Mouse (Mus musculus): ENCODE measurements at regions not wholly inside any gene's neighbourhood (a gene's known extent, or its start where the extent isn't known, plus 50 kb on each side); places are given as distances from the start of the nearest gene placed in this dataset.

DNA sequence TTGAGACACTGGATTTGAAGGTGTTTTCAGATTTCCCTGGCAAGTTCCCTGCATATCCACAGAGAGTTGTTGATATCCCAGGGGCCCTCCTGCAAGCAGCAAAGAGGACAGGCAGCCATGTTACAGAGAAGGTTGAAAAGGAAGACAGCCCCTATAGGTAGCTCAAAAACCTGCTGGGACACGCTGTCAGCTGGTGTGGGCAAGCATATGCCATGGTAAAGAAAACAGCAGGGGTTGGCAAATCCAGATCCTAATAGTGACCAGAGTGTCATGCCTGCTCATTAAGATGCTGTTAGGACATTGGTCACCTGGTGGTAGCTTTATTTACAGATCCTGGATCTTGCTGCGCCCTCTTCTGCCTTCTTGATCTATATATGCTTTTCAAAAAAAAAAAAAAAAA is 397.6 kb downstream of the Tns1 start:
- no peak for DNase-seq

- no peak for DNase-seq
Measured at GRCm38 (mm10) chr1:73725486-73725885, 398.8 kb downstream of the Tns1 start.

DNA sequence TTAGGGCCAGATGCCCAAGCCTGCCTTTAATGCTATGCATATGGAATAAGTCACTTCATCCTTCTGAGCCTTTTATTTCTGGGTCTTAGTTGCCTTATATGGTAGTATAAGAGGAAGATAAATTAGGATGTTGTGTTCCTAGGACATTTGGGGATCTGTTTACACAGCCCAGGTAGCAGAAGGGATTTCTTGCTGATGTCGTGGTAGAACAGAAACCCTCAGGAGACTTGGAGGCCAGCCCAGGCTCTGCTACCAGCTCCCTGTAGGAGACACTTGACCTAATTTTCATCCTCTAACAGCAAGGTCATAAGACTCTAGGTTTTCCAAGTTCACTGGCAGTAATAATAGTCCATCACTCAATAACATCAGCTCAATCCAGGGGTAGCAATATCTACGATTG is 399.7 kb downstream of the Tns1 start:
- DNase-seq = peak; percentile 29

GRCm38 (mm10) chr1:73721486-73722225 is 402.6 kb downstream of the Tns1 start:
- no peak for DNase-seq

DNA sequence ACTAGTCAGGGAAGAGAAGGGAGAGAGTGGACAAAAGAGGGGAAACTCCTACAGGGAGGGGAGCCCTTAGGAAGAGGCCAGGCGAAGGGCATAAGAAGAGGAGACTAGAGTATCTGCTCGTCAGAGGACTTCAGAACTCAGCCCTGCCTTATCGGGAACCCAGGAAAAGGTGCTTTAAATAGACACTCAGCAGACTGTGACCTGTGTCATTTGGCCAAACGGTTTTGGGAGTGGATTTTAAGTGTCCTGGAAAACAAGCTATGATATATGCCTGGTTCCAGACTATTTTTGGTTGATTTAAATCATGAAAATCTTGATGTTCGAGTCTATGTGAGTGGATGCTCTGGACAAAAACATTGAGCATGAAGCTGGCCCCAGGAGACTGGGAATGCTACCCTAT is 405.8 kb downstream of the Tns1 start:
- no peak for DNase-seq

GRCm38 (mm10) chr1:73717401-73717800 is 406.8 kb downstream of the Tns1 start:
- DNase-seq = peak; percentile 28

DNA sequence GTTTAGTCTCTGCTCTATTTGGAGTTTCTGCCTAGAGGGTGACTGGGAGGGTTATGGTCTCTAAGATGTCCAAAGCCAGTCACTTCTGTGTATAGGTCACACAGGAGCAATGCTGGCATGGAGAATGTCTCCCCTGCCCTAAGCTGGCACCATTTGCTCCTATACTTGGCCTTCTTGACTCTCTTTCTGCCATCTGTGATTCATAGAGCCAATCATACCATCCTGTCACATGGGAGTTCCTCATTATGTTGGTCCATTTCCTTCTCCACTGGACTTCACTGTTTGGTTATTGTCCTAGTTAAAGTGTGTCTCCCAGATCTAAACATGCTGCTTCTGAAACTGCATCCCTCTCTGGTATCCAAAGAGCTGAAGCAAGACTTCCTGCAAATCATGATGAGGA is 407.3 kb downstream of the Tns1 start:
- no peak for DNase-seq

DNA sequence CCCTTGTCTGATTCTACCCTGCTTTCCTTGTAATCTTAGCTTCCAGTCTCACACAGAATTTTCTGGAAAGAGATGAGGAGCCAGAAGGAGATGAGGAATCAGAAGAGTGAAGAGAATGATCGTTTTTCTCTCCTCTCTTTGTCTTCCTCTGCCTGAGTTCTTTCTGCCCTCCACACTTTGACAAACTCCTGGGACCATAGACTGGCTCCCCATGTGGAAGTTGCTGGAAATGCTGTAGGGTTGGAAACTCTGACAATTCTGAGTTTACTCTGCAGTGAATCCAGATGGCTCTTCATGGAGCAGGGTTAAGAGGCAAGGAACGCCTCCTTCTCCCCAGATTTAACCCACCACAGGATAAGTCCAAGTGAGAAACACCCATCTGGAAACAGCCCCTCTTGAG is 408.7 kb downstream of the Tns1 start:
- no peak for DNase-seq

DNA sequence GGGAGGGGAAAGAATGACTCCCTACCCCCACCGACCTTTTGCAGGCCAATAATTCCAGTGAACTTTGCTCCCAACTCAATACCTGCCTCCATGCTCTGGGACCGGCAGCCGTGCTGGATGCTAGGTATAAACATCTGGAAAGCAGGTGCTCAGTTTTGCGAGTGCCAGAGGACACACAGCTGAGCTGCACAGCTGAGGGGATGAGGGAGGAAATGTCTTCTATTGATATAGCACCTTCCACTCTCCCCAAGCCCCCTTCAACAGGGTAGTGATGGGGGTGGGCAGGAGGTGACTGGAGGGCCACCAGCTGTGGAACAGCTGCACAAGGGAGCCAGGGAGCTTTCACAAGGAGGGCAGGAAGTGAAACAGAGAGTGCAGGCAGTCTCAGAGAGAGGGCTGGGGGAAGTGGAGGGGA is 421.8 kb downstream of the Tns1 start:
- no peak for DNase-seq

DNA sequence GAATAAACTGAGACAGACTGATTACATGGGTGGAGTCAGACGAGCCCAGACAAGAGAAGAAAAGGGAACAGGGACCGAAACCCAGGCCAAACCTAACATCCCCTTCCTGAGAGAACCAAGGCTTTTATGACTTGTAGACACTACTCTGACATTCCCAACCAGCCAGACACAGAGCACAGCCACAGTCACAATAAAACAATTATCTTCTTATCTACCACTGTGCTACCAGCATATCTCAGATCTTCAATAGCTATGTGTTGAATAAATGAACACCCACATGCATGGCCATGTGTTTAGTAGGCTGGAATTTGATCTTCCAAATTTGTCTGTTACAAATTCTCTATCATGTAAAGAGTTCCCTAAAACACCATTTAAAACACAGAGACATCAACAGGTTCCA is 430.7 kb downstream of the Tns1 start:
- no peak for DNase-seq

DNA sequence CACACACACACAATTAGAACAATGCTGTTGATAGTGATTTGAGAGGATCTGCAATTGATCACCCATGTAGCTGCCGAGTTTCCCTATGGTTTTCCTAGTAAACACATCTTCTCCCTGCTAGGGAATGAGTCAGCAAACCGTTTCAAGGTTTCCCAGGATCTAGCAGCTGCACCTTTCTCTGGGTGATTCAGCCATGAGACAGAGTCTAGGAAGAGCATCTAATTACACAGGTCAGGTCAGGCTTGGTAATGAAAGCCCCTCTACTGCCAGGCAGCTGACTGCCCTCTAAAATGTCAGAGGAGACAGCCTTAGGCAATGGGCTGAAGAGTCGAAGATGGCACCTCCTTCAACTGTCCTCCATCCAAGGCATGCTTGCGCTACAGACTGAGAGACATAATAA is 438.5 kb downstream of the Tns1 start:
- DNase-seq = no peak

- DNase-seq = no peak
Measured at GRCm38 (mm10) chr1:73685066-73685465, 439.2 kb downstream of the Tns1 start.

DNA sequence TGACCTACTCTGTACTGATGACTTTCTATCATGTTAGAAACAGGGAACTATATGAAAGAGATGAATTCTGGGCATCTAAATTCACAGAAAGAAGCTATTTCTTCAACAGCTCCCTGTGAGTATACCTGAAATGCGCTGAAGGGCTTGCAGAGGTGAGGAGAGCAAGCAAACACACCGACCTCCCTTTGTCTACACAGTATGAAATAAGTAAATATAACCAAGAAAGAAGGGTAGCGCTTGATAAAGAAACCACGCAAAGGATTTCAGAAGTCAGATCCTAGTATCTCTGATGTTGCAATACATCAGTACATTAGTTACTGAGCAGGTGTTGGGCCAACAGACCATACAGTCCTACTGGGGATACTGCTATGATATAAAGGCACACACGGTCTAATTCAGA is 440.1 kb downstream of the Tns1 start:
- DNase-seq = no peak

- no peak for DNase-seq
Measured at GRCm38 (mm10) chr1:73683132-73683888, 440.9 kb downstream of the Tns1 start.

- no peak for DNase-seq
Measured at GRCm38 (mm10) chr1:73681697-73682096, 442.6 kb downstream of the Tns1 start.

- no peak for DNase-seq
Measured at GRCm38 (mm10) chr1:73680829-73681228, 443.4 kb downstream of the Tns1 start.

DNA sequence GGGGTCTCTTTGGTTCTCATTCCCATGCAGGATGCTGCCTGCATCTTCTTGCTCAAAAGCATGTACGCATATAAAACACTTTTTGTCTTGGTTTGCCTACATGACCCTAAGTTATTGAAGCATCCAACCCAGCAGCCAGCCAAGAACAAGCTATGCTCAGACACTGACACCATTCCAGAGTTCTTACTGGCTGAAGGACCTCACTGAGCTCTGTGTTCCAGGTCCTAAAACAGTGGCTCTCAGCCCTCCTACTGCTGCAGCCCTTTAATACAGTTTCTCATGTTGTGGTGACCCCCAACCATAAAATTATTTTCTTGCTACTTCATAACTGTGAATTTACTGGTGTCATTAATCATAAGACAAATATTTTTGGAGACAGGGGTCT is 450.4 kb downstream of the Tns1 start:
- DNase-seq = no peak

DNA sequence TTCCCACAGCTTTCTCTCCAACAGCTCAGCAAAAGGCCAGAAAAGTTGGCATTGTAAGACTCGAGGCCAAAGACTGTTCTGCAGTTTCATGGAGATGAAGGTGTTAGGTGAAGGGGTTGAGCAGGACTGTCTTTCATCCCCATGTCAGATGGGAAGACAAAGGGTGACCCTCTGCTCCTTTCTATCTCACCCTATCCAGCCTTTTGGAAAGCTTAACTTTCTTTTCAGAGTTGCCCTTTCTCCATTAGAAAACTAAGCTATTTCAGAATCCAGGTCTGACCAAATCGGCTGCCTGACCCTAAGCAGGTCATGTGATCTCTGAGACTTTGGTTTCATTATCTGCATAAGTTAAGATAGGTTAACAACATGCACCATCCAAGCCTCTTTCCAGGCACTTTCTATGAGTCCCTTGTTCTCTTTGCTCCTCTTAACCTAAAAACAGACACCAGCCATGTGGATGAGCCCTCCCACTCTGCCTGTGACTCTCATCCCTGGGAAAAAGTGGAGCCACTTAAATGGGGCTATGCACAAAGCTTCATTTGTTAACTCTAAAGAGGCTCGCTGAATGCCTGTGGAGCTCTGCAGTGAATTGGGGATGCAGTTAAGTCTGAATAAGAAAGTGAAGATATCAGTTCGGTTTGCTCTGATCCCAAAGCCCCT is 450.9 kb downstream of the Tns1 start:
- no peak for DNase-seq

- peak; percentile 31 for DNase-seq
Measured at GRCm38 (mm10) chr1:73672239-73672638, 452.0 kb downstream of the Tns1 start.

DNA sequence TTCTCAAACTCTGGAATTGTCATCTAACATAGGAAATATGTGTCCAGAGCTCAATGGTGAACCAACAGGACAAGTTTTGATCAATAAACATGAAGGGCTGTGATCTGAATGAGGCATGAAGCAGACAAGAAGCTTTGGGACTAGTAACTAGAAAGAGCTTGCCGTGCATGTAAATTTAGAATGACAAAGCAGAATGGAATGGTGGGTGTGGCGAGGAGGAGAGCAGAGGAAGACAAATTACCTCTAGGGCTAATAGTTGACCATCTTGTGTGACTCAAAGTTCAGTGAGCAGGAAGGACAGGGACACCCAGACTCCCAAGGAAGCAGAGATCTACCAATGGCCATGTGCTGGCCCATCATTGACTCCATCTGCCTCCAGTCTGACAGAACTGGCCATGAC is 455.6 kb downstream of the Tns1 start:
- DNase-seq = no peak

DNA sequence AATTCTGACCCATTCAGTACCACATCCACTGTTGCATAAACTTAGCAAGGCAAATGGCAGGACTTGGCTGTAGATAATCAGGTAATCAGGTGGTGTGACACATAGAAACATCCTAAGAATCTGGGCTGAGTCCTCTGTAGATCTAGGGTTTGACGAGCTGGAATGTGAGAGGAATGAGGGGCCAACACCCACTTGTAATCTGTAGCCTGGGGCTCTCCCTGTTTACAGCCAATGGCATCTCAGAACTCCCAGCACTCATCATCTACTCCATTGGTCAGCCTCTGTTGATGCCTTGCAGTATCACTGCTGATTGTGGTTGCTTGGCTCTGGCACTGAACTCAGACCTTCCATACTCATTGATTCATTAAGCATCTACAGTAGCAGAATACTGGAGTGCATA is 460.7 kb downstream of the Tns1 start:
- no peak for DNase-seq

GRCm38 (mm10) chr1:73645011-73645410 is 479.2 kb downstream of the Tns1 start:
- no peak for DNase-seq

DNA sequence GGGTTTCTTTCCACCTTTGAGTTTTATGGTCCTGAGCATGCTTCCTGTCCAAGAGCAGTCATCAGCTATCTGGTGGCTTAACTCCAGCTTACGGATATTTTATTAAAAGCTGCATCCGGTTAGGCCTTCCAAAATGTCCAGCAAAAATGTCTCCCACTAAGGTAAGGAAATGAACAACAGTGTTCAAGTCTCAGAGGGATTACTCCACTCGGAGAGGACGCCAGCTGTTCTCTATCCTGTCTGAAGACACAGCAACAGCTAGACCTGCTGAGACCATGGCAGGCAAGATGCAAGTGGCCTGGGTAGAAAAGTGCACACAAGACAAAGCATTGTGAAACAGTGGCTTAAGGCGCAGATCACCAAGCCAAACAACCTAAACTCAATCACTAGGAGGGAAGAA is 479.9 kb downstream of the Tns1 start:
- DNase-seq = no peak

GRCm38 (mm10) chr1:73643431-73643830 is 480.8 kb downstream of the Tns1 start:
- DNase-seq = no peak
